34 mouse cellular contexts compared by ENCODE assay signal in the genomic region with DNA sequence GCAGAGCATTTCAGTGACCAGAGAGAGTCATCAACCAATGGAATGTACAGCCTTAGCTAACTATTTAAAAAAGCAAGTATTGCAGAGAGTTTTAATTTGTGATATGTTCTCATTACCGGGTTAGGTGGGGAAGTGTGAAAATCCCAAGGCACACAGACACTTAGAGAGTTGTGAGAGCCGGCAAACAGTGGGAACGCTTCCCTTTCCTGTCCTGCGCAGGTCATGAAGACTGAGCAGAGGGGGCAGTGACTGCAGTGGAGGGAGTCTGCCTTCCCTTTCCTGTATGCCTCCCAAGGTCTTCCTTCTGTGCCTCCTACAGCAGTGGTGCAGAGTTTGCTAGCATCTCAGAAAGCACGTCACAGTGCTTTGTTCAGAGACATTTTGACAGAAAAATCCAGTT.
"Had no signal": no experiment of that assay in that cellular context is flagged by ENCODE, and none has a peak within 500 bp of the region (broad histone marks: within the 10 kb centered on the region; RNA-seq: fewer than 3 reads in every experiment).

No protein-coding gene starts in this region.

- H3K4me3 ChIP-seq: heart, embryonic 10.5 days; heart, embryonic 12.5 days; heart, embryonic 13.5 days; heart, embryonic 15.5 days; hindbrain, embryonic 10.5 days; hindbrain, embryonic 12.5 days; hindbrain, embryonic 13.5 days; hindbrain, embryonic 15.5 days; intestine, embryonic 15.5 days; kidney, embryonic 15.5 days; layer of hippocampus, adult 2 months had no signal

- H3K4me2 ChIP-seq: heart, embryonic 11.5 days; heart, embryonic 12.5 days; heart, embryonic 13.5 days; heart, embryonic 15.5 days; hindbrain, embryonic 12.5 days; hindbrain, embryonic 13.5 days; hindbrain, embryonic 14.5 days; hindbrain, embryonic 15.5 days; intestine, embryonic 15.5 days; kidney, embryonic 15.5 days had no signal

- H3K9ac ChIP-seq: heart, embryonic 12.5 days; heart, embryonic 13.5 days; heart, embryonic 15.5 days; hindbrain, embryonic 12.5 days; hindbrain, embryonic 13.5 days; hindbrain, embryonic 14.5 days; hindbrain, embryonic 15.5 days; intestine, embryonic 15.5 days; kidney, embryonic 15.5 days had no signal

- H3K36me3 ChIP-seq: heart, embryonic 15.5 days; intestine, embryonic 15.5 days had no signal

- H3K27ac ChIP-seq: heart, embryonic 10.5 days; heart, embryonic 13.5 days; heart, embryonic 15.5 days; hindbrain, embryonic 10.5 days; hindbrain, embryonic 12.5 days; hindbrain, embryonic 13.5 days; hindbrain, embryonic 14.5 days; hindbrain, embryonic 15.5 days; hindbrain, postnatal 0 days; intestine, embryonic 15.5 days; kidney, embryonic 15.5 days; kidney, postnatal 0 days; layer of hippocampus, adult 2 months had no signal

- ATAC-seq: hindbrain, embryonic 16.5 days; hindbrain, postnatal 0 days; inflammation-experienced regulatory T-cells, adult 6 months; intestine, embryonic 15.5 days; intestine, embryonic 16.5 days; intestine, postnatal 0 days had no signal

- H3K4me1 ChIP-seq: heart, embryonic 10.5 days; heart, embryonic 12.5 days; heart, embryonic 13.5 days; heart, embryonic 15.5 days; hindbrain, embryonic 10.5 days; hindbrain, embryonic 12.5 days; hindbrain, embryonic 13.5 days; hindbrain, embryonic 15.5 days; intestine, embryonic 15.5 days; kidney, embryonic 15.5 days had no signal

- DNase-seq: heart, postnatal 10 days; heart, postnatal 14 days; heart, postnatal 36 days; heart, postnatal 4 days; kidney, adult 11 months; kidney, adult 18-20 months; kidney, adult 2 months; kidney, adult 8-10 months; kidney, adult 9 months; kidney, postnatal 10 days; kidney, postnatal 14 days; kidney, postnatal 25 days; kidney, postnatal 36 days; layer of hippocampus, adult 9-11 months; layer of hippocampus, postnatal 36 days had no signal

- H3K27me3 ChIP-seq: heart, embryonic 12.5 days; heart, embryonic 13.5 days; heart, embryonic 15.5 days; hindbrain, embryonic 12.5 days; hindbrain, embryonic 13.5 days; hindbrain, embryonic 15.5 days; intestine, embryonic 15.5 days; kidney, embryonic 15.5 days had no signal

- H3K9me3 ChIP-seq: heart, embryonic 10.5 days; heart, embryonic 12.5 days; heart, embryonic 13.5 days; heart, embryonic 15.5 days; hindbrain, embryonic 10.5 days; hindbrain, embryonic 12.5 days; hindbrain, embryonic 13.5 days; hindbrain, embryonic 15.5 days; intestine, embryonic 15.5 days; kidney, embryonic 15.5 days had no signal
